Mouse (Mus musculus): ENCODE data around the gene Lrrc3b. TPM values are rescaled to one million over a fixed set of nuclear protein-coding genes. Genes with fewer than 3 reads are reported as not detected.
A peak's percentile ranks its signal among the peaks of the same experiment; 100 is the strongest.

Gene Lrrc3b
- 2.9 and 3.7 TPM in 2 replicates for polyA plus RNA-seq (2015; fragmentation: Nextera tagmentation; extraction: Ambion mirVana)

- Histone ChIP-seq H3K27me3 (ENCODE audit: control insufficient read depth, insufficient read depth, low read length) (no peaks in the 10 kb centered on the region; the same call in 1 of the 2 replicates), H3K36me3 (ENCODE audit: control insufficient read depth, insufficient read depth, low read length) (no peaks in the 10 kb centered on the region), H3K4me2 (ENCODE audit: low read depth, low read length) (peak within 1 kb of the TSS; percentile 96), H3K4me3 (replicated peaks; ENCODE audit: low read length) (peak within 1 kb of the TSS; percentile 62), H3K9me3 (replicated peaks; ENCODE audit: control insufficient read depth, low read length) (no peaks in the 10 kb centered on the region), H3K4me1 (ENCODE audit: control insufficient read depth, insufficient read depth, low read length) (no peaks in the 10 kb centered on the region), H3K9ac (ENCODE audit: low read length) (peak within 1 kb of the TSS; percentile 73), H3K27ac (ENCODE audit: low read length) (peak within 1 kb of the TSS; percentile 30; the same call in 1 of the 2 replicates)
- ATAC-seq (ENCODE audit: insufficient read depth, low FRiP score): peak; percentile 84
- WGBS: 2% methylated on average over 37 of the region's 51 CpGs
Measured at GRCm38 (mm10) chr14:15438485-15439157, at the start of gene Lrrc3b. TSS of gene Lrrc3b (minus strand) at chr14:15438987.

- Histone ChIP-seq H3K4me2 (ENCODE audit: low read depth, low read length) (no peak overlapping the region), H3K27ac (ENCODE audit: low read length) (no peak overlapping the region), H3K36me3 (ENCODE audit: control insufficient read depth, insufficient read depth, low read length) (no peaks in the 10 kb centered on the region), H3K27me3 (ENCODE audit: control insufficient read depth, insufficient read depth, low read length) (no peaks in the 10 kb centered on the region), H3K4me1 (ENCODE audit: control insufficient read depth, insufficient read depth, low read length) (no peaks in the 10 kb centered on the region), H3K4me3 (replicated peaks; ENCODE audit: low read length) (no peak overlapping the region), H3K9ac (ENCODE audit: low read length) (no peak overlapping the region), H3K9me3 (replicated peaks; ENCODE audit: control insufficient read depth, low read length) (no peaks in the 10 kb centered on the region)
- no peak for ATAC-seq (ENCODE audit: insufficient read depth, low FRiP score)
Measured at GRCm38 (mm10) chr14:15477668-15478067, 38.9 kb upstream of the Lrrc3b start.

GRCm38 (mm10) chr14:15438096-15438484 lies 697 bp downstream of the Lrrc3b start:
- ATAC-seq (ENCODE audit: insufficient read depth, low FRiP score): peak; percentile 8; the same call in 1 of the 2 replicates
- Histone ChIP-seq H3K27me3 (ENCODE audit: control insufficient read depth, insufficient read depth, low read length) (no peaks in the 10 kb centered on the region; the same call in 1 of the 2 replicates), H3K4me3 (replicated peaks; ENCODE audit: low read length) (peak overlapping the region; percentile 62), H3K36me3 (ENCODE audit: control insufficient read depth, insufficient read depth, low read length) (no peaks in the 10 kb centered on the region), H3K27ac (ENCODE audit: low read length) (no peak overlapping the region), H3K4me1 (ENCODE audit: control insufficient read depth, insufficient read depth, low read length) (no peaks in the 10 kb centered on the region), H3K9me3 (replicated peaks; ENCODE audit: control insufficient read depth, low read length) (no peaks in the 10 kb centered on the region), H3K9ac (ENCODE audit: low read length) (peak overlapping the region; percentile 73), H3K4me2 (ENCODE audit: low read depth, low read length) (peak overlapping the region; percentile 96)
- 0% methylated on average over 11 of the region's 11 CpGs for WGBS

- Histone ChIP-seq H3K4me3 (replicated peaks; ENCODE audit: low read length) (peak overlapping the region; percentile 62), H3K9ac (ENCODE audit: low read length) (peak overlapping the region; percentile 73), H3K9me3 (replicated peaks; ENCODE audit: control insufficient read depth, low read length) (no peaks in the 10 kb centered on the region), H3K27me3 (ENCODE audit: control insufficient read depth, insufficient read depth, low read length) (no peaks in the 10 kb centered on the region; the same call in 1 of the 2 replicates), H3K36me3 (ENCODE audit: control insufficient read depth, insufficient read depth, low read length) (no peaks in the 10 kb centered on the region), H3K27ac (ENCODE audit: low read length) (no peak overlapping the region), H3K4me2 (ENCODE audit: low read depth, low read length) (peak overlapping the region; percentile 96), H3K4me1 (ENCODE audit: control insufficient read depth, insufficient read depth, low read length) (no peaks in the 10 kb centered on the region)
- 6% methylated on average over 15 of the region's 15 CpGs for whole genome bisulfite sequencing
- ATAC-seq (ENCODE audit: insufficient read depth, low FRiP score): no peak
Measured at GRCm38 (mm10) chr14:15437501-15437941, 1.3 kb downstream of the Lrrc3b start.

- peak overlapping the region; percentile 62 for H3K4me3 ChIP-seq (replicated peaks; ENCODE audit: low read length)
- H3K27me3 ChIP-seq (ENCODE audit: control insufficient read depth, insufficient read depth, low read length): no peaks in the 10 kb centered on the region; the same call in 1 of the 2 replicates
- no peak overlapping the region for H3K27ac ChIP-seq (ENCODE audit: low read length)
- H3K9ac ChIP-seq (ENCODE audit: low read length): no peak overlapping the region; the same call in 1 of the 2 replicates
- peak overlapping the region; percentile 96 for H3K4me2 ChIP-seq (ENCODE audit: low read depth, low read length)
- 47% methylated on average over 4 of the region's 4 CpGs for WGBS
- no peak for ATAC-seq (ENCODE audit: insufficient read depth, low FRiP score)
- H3K4me1 ChIP-seq (ENCODE audit: control insufficient read depth, insufficient read depth, low read length): no peaks in the 10 kb centered on the region
- H3K36me3 ChIP-seq (ENCODE audit: control insufficient read depth, insufficient read depth, low read length): no peaks in the 10 kb centered on the region
- H3K9me3 ChIP-seq (replicated peaks; ENCODE audit: control insufficient read depth, low read length): no peaks in the 10 kb centered on the region
Measured at GRCm38 (mm10) chr14:15437046-15437445, 1.7 kb downstream of the Lrrc3b start.

GRCm38 (mm10) chr14:15436586-15436985 lies 2.2 kb downstream of the Lrrc3b start:
- Histone ChIP-seq H3K27me3 (ENCODE audit: control insufficient read depth, insufficient read depth, low read length) (no peaks in the 10 kb centered on the region; the same call in 1 of the 2 replicates), H3K4me1 (ENCODE audit: control insufficient read depth, insufficient read depth, low read length) (no peaks in the 10 kb centered on the region), H3K9ac (ENCODE audit: low read length) (no peak overlapping the region), H3K4me3 (replicated peaks; ENCODE audit: low read length) (no peak overlapping the region), H3K27ac (ENCODE audit: low read length) (no peak overlapping the region), H3K9me3 (replicated peaks; ENCODE audit: control insufficient read depth, low read length) (no peaks in the 10 kb centered on the region), H3K4me2 (ENCODE audit: low read depth, low read length) (no peak overlapping the region), H3K36me3 (ENCODE audit: control insufficient read depth, insufficient read depth, low read length) (no peaks in the 10 kb centered on the region)
- WGBS: 92% methylated on average over 4 of the region's 4 CpGs
- no peak for ATAC-seq (ENCODE audit: insufficient read depth, low FRiP score)

GRCm38 (mm10) chr14:15432396-15432795 lies 6.4 kb downstream of the Lrrc3b start:
- Histone ChIP-seq H3K4me1 (ENCODE audit: control insufficient read depth, insufficient read depth, low read length) (no peaks in the 10 kb centered on the region), H3K27ac (ENCODE audit: low read length) (no peak overlapping the region), H3K36me3 (ENCODE audit: control insufficient read depth, insufficient read depth, low read length) (no peaks in the 10 kb centered on the region), H3K4me3 (replicated peaks; ENCODE audit: low read length) (no peak overlapping the region), H3K4me2 (ENCODE audit: low read depth, low read length) (no peak overlapping the region), H3K27me3 (ENCODE audit: control insufficient read depth, insufficient read depth, low read length) (no peaks in the 10 kb centered on the region; the same call in 1 of the 2 replicates), H3K9me3 (replicated peaks; ENCODE audit: control insufficient read depth, low read length) (no peaks in the 10 kb centered on the region), H3K9ac (ENCODE audit: low read length) (no peak overlapping the region)
- ATAC-seq (ENCODE audit: insufficient read depth, low FRiP score): no peak
- WGBS: 30% methylated on average over 1 of the region's 1 CpGs

- 84% methylated on average over 1 of the region's 1 CpGs for WGBS
- Histone ChIP-seq H3K36me3 (ENCODE audit: control insufficient read depth, insufficient read depth, low read length) (no peaks in the 10 kb centered on the region), H3K9me3 (replicated peaks; ENCODE audit: control insufficient read depth, low read length) (no peaks in the 10 kb centered on the region), H3K4me3 (replicated peaks; ENCODE audit: low read length) (no peak overlapping the region), H3K27ac (ENCODE audit: low read length) (no peak overlapping the region), H3K4me1 (ENCODE audit: control insufficient read depth, insufficient read depth, low read length) (no peaks in the 10 kb centered on the region), H3K4me2 (ENCODE audit: low read depth, low read length) (no peak overlapping the region), H3K9ac (ENCODE audit: low read length) (no peak overlapping the region), H3K27me3 (ENCODE audit: control insufficient read depth, insufficient read depth, low read length) (no peaks in the 10 kb centered on the region)
- ATAC-seq (ENCODE audit: insufficient read depth, low FRiP score): no peak
Measured at GRCm38 (mm10) chr14:15421624-15422023, 17.2 kb downstream of the Lrrc3b start.

GRCm38 (mm10) chr14:15410686-15411534 lies 27.9 kb downstream of the Lrrc3b start:
- ATAC-seq (ENCODE audit: insufficient read depth, low FRiP score): no peak
- Histone ChIP-seq H3K27ac (ENCODE audit: low read length) (no peak overlapping the region), H3K9me3 (replicated peaks; ENCODE audit: control insufficient read depth, low read length) (no peaks in the 10 kb centered on the region), H3K27me3 (ENCODE audit: control insufficient read depth, insufficient read depth, low read length) (no peaks in the 10 kb centered on the region), H3K4me3 (replicated peaks; ENCODE audit: low read length) (no peak overlapping the region), H3K4me2 (ENCODE audit: low read depth, low read length) (no peak overlapping the region), H3K9ac (ENCODE audit: low read length) (no peak overlapping the region), H3K36me3 (ENCODE audit: control insufficient read depth, insufficient read depth, low read length) (no peaks in the 10 kb centered on the region), H3K4me1 (ENCODE audit: control insufficient read depth, insufficient read depth, low read length) (no peaks in the 10 kb centered on the region)
- 74% methylated on average over 8 of the region's 8 CpGs for WGBS

Measured in stomach, embryonic 16.5 days (tissue).